1 mouse cellular context compared by ENCODE assay signal in the genomic region with DNA sequence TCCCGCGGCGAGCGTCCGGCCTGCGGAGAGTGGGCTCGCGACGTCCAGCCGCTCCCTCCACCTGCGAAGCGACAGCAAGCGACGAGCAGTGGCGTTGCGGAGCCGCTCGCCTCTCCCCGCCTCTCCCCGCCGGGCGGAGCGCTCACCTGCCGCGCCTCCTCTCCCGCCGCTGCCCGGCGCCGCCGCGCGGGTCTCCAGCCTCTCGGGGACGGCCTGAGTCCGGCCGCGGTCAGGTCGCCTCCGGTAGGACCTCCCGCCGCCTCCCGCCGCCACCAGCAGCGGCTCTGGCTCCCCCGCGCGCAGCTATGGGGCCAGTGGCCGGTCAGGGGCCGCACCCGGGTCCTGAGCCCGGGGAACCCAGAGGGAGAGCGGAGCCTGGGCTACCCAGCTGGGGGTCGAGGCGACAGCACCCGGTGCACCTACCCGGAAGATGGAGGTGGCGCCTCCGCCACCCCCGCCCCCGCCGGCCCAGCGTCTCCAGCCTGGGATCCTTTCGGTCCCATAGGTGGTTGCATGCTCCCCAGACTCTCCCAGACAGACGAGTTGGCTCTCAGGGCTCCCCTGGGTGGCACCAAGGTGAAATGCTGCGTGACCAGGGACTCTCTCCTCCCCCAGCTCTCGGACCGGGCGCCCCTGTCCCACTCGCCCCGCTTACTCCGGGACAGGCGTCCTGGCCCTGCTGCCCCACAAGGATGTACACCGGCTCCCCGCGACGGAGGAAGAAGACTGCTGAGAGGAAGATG.
TF ChIP-seq lines count a peak whose summit lies in the region.

No protein-coding gene starts in this region.

TF ChIP-seq in C2C12, 6 proteins besides CTCF, POLR2A, EP300 and RAD21:
- no peak for TF ChIP-seq FOSL1 (IDR thresholded peaks at IDR 0.05; ENCODE audit: insufficient read depth, low read length, poor library complexity, severe bottlenecking)
- no peak for TF ChIP-seq USF1 (IDR thresholded peaks at IDR 0.05; ENCODE audit: low read depth)
- no peak for TF ChIP-seq CEBPB (IDR thresholded peaks at IDR 0.05; ENCODE audit: low read depth)
